Mouse (Mus musculus): ENCODE measurements at regions not wholly inside any gene's neighbourhood (a gene's known extent, or its start where the extent isn't known, plus 50 kb on each side); places are given as distances from the start of the nearest gene placed in this dataset.

GRCm38 (mm10) chr2:48597793-48598583 lies 215.9 kb upstream of the Acvr2a start:
- no peak for TF ChIP-seq CTCF (IDR thresholded peaks at IDR 0.05; ENCODE audit: control insufficient read depth, insufficient read depth, insufficient read length)
- TF ChIP-seq MAX (IDR thresholded peaks at IDR 0.05), result no peak
- TF ChIP-seq MYOD1 (IDR thresholded peaks at IDR 0.05; ENCODE audit: control insufficient read depth, insufficient read length, low read depth), result no peak
- TF ChIP-seq CEBPB (IDR thresholded peaks at IDR 0.05; ENCODE audit: low read depth), result no peak
- no peak for TF ChIP-seq MYOG (IDR thresholded peaks at IDR 0.05; ENCODE audit: control insufficient read depth, extremely low read depth, insufficient read length)
- TF ChIP-seq USF1 (IDR thresholded peaks at IDR 0.05; ENCODE audit: low read depth), result no peak

All from C2C12 (cell line).